Mouse (Mus musculus): Measurements from ENCODE around the gene BC024978.

Gene BC024978

GRCm38 (mm10) chr7:27174896-27175295 lies 20.7 kb upstream of the BC024978 start:
- in situ Hi-C loops (cut with MboI; ENCODE audit: low sequenced_read_pairs) = no loop called here

DNA sequence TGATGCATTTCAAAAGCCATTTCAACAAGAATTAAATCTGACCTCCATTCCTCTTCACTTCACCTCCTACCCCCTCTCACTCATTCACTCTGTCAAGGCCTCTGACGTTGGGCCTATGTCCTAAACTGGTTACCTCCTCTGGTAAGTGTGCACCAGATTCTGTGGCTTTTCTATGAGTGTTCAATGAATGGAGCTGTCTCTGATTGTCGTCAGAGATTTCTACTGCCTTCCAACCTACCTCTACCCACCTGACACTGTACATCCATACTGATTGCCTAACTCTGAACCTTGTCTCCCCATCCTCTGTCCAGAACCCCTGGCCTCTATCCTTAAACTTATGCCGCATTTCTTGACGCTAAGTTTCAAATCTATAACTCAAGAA lies 17.6 kb upstream of the BC024978 start:
- in situ Hi-C loops (cut with MboI; ENCODE audit: low sequenced_read_pairs) = no loop called here

GRCm38 (mm10) chr7:27178324-27179216 lies 17.0 kb upstream of the BC024978 start, which contains the start of gene Rab4b:
Rab4b (minus strand) TSS chr7:27178896.
- in situ Hi-C loops (cut with MboI; ENCODE audit: low sequenced_read_pairs) = no loop called here

DNA sequence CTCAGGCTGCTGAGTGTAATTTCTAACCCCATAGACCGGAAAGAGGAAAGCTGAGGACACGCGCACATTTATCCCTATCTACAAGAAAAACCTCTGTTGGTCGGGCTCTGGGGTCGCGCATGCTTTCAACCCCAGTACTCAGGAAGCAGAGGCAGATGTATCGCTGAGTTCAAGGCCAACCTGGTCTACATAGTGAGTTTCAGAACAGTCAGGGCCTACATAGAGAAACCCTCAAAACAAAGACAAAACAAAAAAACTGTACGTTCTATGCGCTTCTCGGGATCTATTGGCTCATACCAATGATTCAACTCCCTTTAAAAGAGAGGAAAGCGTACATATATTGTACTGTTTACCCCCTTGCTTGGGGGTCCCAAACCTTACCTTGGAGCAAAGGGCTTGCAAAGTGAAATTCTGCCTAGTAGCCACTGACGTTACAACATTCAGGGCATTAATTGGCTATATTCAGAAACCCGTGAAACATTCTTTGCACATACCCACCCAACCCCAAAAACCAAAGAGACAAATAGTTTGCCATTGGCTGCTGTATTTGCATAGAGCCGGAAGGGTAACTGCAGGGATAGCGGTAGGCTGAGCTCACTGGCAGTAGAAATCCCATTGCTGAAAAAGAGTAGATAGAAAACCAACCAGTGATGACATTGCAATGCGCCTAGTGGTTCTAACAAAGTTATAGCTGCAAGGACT lies 16.2 kb upstream of the BC024978 start:
- in situ Hi-C loops (cut with MboI; ENCODE audit: low sequenced_read_pairs) = no loop called here

DNA sequence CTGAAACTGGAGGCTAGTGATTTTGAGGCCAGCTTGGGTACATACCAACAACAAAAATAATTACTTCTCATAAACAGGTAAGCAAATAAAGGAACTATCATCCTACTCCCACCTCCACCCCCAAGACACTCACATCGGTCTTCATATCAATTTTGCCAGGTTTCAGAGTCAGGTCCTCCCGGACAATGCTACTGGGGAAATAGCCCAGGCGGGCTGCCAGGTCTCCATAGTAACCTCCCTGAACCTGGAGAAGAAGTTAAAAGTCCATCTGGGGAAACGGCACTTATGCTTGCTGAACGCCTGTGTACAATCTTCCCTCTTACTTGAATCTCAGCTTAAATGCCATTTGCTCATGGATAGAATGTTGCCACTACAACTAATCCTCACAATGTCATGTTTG lies 15.5 kb upstream of the BC024978 start:
- in situ Hi-C loops (cut with MboI; ENCODE audit: low sequenced_read_pairs) = no loop called here

GRCm38 (mm10) chr7:27180837-27181695 lies 14.5 kb upstream of the BC024978 start, which contains the start of the genes Gm21983 and Mia:
Gm21983 (minus strand) TSS chr7:27181086.
Mia (minus strand) TSS chr7:27181157.
- in situ Hi-C loops (cut with MboI; ENCODE audit: low sequenced_read_pairs) = no loop called here

- in situ Hi-C loops (cut with MboI; ENCODE audit: low sequenced_read_pairs) = no loop called here
Measured at GRCm38 (mm10) chr7:27182498-27182897, 13.1 kb upstream of the BC024978 start.

GRCm38 (mm10) chr7:27184964-27185363 lies 10.6 kb upstream of the BC024978 start:
- in situ Hi-C loops (cut with MboI; ENCODE audit: low sequenced_read_pairs) = no loop called here

DNA sequence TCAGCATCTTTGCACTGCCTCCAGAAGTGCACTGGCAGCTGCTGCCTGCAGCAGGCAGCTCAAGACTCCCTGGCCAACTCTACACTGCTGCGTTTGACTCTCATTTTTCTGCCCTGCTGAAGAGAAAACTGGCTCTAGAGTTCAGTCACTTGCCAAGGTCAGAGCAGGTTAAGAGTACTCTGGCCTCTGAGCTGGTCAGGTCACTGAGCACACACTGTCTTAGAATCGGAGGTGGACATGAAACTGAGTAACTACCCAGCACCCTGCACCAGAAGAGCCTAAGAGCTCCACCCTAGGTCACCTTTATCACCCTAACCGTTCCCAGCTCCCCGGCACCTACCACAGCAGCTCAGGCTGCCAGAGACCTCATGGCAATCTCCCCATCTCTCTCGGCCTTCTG lies 9.6 kb upstream of the BC024978 start:
- in situ Hi-C loops (cut with MboI; ENCODE audit: low sequenced_read_pairs) = no loop called here

- in situ Hi-C loops (cut with MboI; ENCODE audit: low sequenced_read_pairs) = no loop called here
Measured at GRCm38 (mm10) chr7:27189271-27189931, 6.2 kb upstream of the BC024978 start.

DNA sequence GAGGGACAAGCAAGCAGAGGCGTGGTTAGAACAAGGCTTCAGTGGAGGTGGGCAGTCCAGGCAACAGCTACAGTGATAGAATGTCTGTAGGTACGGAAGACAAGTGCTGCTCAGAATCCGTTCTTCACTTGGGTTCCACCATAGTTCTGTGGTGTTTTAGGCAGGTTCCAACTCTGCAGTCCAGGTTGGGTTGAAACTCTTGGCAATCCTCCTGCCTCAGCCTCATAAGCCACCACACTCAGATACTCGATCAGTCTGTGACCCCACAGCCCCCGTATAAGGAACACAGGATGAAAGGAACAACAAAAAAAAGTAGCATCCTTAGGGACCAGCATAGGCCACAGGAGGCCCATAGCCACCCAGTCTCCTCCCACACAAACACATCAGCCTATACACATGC lies 3.1 kb upstream of the BC024978 start:
- in situ Hi-C loops (cut with MboI; ENCODE audit: low sequenced_read_pairs) = no loop called here

DNA sequence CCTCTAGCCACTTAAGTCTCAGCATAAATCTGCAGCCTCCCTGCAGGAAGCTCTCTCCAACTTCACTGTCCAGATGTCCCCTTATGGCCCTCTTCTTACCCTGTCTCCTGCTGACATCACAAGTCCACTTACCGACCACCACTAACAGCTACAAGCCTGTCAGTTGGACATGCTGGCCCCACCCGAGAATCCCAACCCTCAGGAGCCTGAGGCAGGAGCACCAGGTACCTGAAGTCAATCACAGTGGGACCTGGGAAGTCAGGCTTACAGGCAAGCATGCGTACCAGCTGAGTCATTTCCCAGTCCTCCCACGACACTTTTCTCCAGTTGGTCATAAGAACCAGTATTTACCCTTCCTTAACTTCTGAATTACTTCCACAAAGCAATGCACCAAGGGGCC lies 1.9 kb upstream of the BC024978 start:
- in situ Hi-C loops (cut with MboI; ENCODE audit: low sequenced_read_pairs) = no loop called here

DNA sequence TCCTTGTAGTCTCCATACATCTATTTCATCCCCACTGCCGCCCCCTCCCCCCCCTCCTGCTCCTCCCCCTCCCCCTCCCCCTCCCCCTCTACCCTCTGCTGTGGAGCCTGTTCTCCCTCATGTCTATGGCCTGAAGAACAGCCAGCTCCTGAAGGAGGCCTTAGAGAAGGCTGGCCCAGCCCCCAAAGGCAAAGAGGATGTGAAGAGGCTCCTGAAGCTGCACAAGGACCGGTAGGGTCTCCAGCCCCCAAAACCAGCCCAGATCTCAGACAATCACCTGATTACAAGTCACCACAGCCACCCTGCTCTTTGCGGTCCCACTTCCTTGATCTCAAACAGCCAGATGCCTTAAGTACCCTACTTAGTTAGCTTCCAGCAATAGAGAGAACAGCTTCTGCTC lies 1.6 kb downstream of the BC024978 start:
- in situ Hi-C loops (cut with MboI; ENCODE audit: low sequenced_read_pairs) = no loop called here

GRCm38 (mm10) chr7:27197634-27198033 lies 2.1 kb downstream of the BC024978 start:
- in situ Hi-C loops (cut with MboI; ENCODE audit: low sequenced_read_pairs) = no loop called here

DNA sequence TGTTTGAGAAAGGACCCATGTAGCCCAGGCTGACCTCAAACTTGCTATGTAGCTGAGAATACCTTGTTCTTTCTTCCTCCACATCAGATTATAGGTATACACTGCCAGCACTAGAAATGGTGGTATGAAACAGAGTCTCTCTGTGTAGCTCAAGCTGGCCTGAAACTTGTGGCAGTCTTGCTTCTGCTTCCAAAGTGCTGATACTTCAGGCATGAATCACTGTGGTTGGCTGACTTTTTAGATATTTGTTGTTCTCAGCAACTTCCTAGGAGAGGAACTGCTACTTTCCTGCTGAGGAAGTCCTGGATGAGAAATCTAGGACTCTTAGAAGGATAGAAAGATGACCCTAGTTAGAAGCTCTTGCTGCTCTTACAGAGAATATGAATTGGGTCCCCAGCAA lies 2.8 kb downstream of the BC024978 start:
- in situ Hi-C loops (cut with MboI; ENCODE audit: low sequenced_read_pairs) = no loop called here

DNA sequence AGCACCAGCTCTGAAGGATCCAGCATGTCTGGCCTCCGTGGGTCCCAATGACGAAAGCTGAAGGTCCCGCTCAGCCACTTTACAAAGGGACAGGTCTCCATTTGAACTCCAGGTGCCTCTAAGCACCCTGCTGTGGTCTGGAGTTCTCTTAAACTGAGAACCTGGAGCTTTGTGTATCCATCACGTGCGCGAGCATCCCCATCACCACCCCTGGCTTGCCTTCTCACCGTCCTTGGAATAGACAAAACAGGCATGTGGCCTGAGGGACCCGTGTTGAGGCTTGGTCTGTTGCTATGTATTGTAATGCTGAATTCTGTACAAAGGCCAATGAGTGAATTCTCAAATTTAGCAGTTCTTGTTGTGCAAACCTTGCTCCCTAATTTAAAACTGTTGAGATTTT lies 3.2 kb downstream of the BC024978 start:
- in situ Hi-C loops (cut with MboI; ENCODE audit: low sequenced_read_pairs) = no loop called here

- in situ Hi-C loops (cut with MboI; ENCODE audit: low sequenced_read_pairs) = no loop called here
Measured at GRCm38 (mm10) chr7:27203730-27204449, 8.3 kb downstream of the BC024978 start.

- in situ Hi-C loops (cut with MboI; ENCODE audit: low sequenced_read_pairs) = no loop called here
Measured at GRCm38 (mm10) chr7:27212626-27213025, 17.0 kb downstream of the BC024978 start.

DNA sequence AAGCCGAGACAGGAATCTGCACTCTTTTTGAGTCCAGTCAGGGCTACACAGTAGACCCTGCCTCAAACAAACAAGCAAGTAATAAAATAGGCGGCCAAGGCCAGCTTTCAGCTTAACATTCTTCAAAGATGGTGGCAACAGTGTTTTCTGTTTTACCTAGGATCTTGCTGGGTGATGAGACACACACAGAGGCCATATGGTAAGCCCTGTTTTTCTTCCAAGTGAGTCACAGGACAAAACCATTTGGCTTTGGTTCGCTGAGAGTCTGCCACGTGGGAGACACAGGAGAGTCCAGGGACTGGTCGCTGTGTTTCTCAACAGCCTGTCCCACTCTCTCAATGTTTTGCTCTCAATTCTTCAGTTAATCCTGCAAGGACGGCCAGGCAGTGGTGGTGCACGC lies 23.0 kb downstream of the BC024978 start:
- in situ Hi-C loops (cut with MboI; ENCODE audit: low sequenced_read_pairs) = no loop called here

GRCm38 (mm10) chr7:27219937-27220336 lies 24.4 kb downstream of the BC024978 start:
- in situ Hi-C loops (cut with MboI; ENCODE audit: low sequenced_read_pairs) = no loop called here

All from CH12F3 (cell line).